Mouse (Mus musculus) G1E (cell line): Measurements from ENCODE around the gene Pcsk1n. TPM values are rescaled to one million over a fixed set of nuclear protein-coding genes. Genes with fewer than 3 reads are reported as not detected.

Experiments
- ATAC-seq: 2 replicates; pipeline ENCODE4 v1.8.0; 2016; ENCODE audit warnings: mild to moderate bottlenecking; ENCODE audit not compliant: insufficient number of reproducible peaks, poor library complexity, low FRiP score, severe bottlenecking; ENCODE audit errors: extremely low read depth
- DNase-seq: peaks from one replicate; pipeline ENCODE4 v3.0.0; 2012; ENCODE audit warnings: low spot score
- H3K27me3 ChIP-seq: 2 replicates; pipeline ENCODE4 v1.6.1; 2012; ENCODE audit warnings: mild to moderate bottlenecking, low read length, inconsistent platforms; ENCODE audit not compliant: insufficient read depth
- H3K36me3 ChIP-seq: replicated peaks from 2 replicates; pipeline ENCODE3; 2012; ENCODE audit warnings: mild to moderate bottlenecking, inconsistent platforms
- H3K4me1 ChIP-seq: 2 replicates; pipeline ENCODE4 v1.6.1; 2012; ENCODE audit warnings: low read depth, low read length, inconsistent platforms, mixed read lengths; ENCODE audit not compliant: insufficient read depth
- H3K4me3 ChIP-seq: 2 replicates; pipeline ENCODE4 v1.5.1; 2012; ENCODE audit warnings: low read depth, mild to moderate bottlenecking, inconsistent platforms, low read length, moderate library complexity, mixed read lengths
- H3K9me3 ChIP-seq: replicated peaks from 2 replicates; pipeline ENCODE4 v1.6.1; 2012; ENCODE audit warnings: inconsistent platforms
- CTCF ChIP-seq: IDR thresholded peaks from 2 replicates; pipeline ENCODE4 v1.5.1; 2012; ENCODE audit warnings: low read depth, low read length, inconsistent platforms, mixed read lengths
- GATA1 ChIP-seq: IDR thresholded peaks from 2 replicates; pipeline ENCODE4 v1.6.1; 2012; ENCODE audit warnings: borderline replicate concordance, low read length, inconsistent platforms, mixed read lengths
- GATA2 ChIP-seq: IDR thresholded peaks from 2 replicates; pipeline ENCODE4 v1.6.1; 2012; ENCODE audit warnings: low read depth, low read length, inconsistent platforms, borderline replicate concordance
- POLR2AphosphoS5 ChIP-seq: IDR thresholded peaks from 2 replicates; pipeline ENCODE4 v1.6.1; 2012; ENCODE audit warnings: low read depth, low read length, inconsistent platforms; ENCODE audit not compliant: insufficient replicate concordance
- TAL1 ChIP-seq: conservative IDR thresholded peaks from 2 replicates; pipeline ENCODE4 v1.6.1; 2012; ENCODE audit warnings: low read depth, low read length, inconsistent platforms, mixed read lengths
- polyA plus RNA-seq: library from polyadenylated mRNA; stranded (reverse); fragments of >175 nt; gene quantifications from 2 replicates; pipeline ENCODE4 v1.2.3, GENCODE M21; 2012
- total RNA-seq, 2 experiments: library from RNA; stranded (forward) in 1 of 2; stranded (reverse) in 1 of 2; fragments of 200-1000 nt in 1 of 2; fragments of >200 nt in 1 of 2; fragmentation: Nextera tagmentation in 1 of 2; gene quantifications; 2 replicates each; pipeline ENCODE4 v1.2.3; 2014 to 2017

Pcsk1n gene
- total and polyA plus RNA-seq, 3 experiments = not detected

- Histone ChIP-seq H3K4me1 (no peaks in the 10 kb centered on the region), H3K36me3 (no peaks in the 10 kb centered on the region), H3K27me3 (peaks cover 46% of the 10 kb centered on the region), H3K4me3 (no peak overlapping the region), H3K9me3 (no peaks in the 10 kb centered on the region)
- ATAC-seq = no peak
- DNase-seq = no peak
- TF ChIP-seq TAL1 = no peak
Measured at GRCm38 (mm10) chrX:7922032-7922431, 2.4 kb downstream of the Pcsk1n start.

- peaks cover 48% of the 10 kb centered on the region for H3K27me3 ChIP-seq
Measured at GRCm38 (mm10) chrX:7926266-7926665, 6.6 kb downstream of the Pcsk1n start.

GRCm38 (mm10) chrX:7927116-7927515 lies 7.5 kb downstream of the Pcsk1n start:
- Histone ChIP-seq H3K4me3 (no peak overlapping the region), H3K36me3 (peaks cover 19% of the 10 kb centered on the region), H3K4me1 (0 out of 2 replicates have a peak, but pooled peaks cover 4% of the 10 kb centered on the region), H3K9me3 (no peaks in the 10 kb centered on the region), H3K27me3 (peaks cover 43% of the 10 kb centered on the region)
- ATAC-seq (no peak), DNase-seq (no peak)
- TF ChIP-seq GATA1 = no peak
- TF ChIP-seq POLR2AphosphoS5 = no peak
- no peak for TF ChIP-seq CTCF

More at GRCm38 (mm10) chrX:7926266-7926665, 6.6 kb downstream of the Pcsk1n start:
- Histone ChIP-seq H3K9me3 (no peaks in the 10 kb centered on the region), H3K4me3 (no peak overlapping the region), H3K4me1 (0 out of 2 replicates have a peak, but pooled peaks cover 4% of the 10 kb centered on the region), H3K36me3 (peaks cover 11% of the 10 kb centered on the region)
- ATAC-seq (no peak), DNase-seq (no peak)
- TF ChIP-seq GATA2 (no peak), GATA1 (no peak), TAL1 (no peak), POLR2AphosphoS5 (no peak), CTCF (no peak)

- TF ChIP-seq TAL1 (no peak), CTCF (no peak), POLR2AphosphoS5 (no peak), GATA2 (no peak), GATA1 (no peak)
- H3K36me3 ChIP-seq = peaks cover 25% of the 10 kb centered on the region
- H3K4me3 ChIP-seq = no peak within 1 kb of the TSS
- H3K27me3 ChIP-seq = peaks cover 31% of the 10 kb centered on the region
- ATAC-seq = no peak
- no peak for DNase-seq
- no peaks in the 10 kb centered on the region for H3K9me3 ChIP-seq
- 0 out of 2 replicates have a peak, but pooled peaks cover 4% of the 10 kb centered on the region for H3K4me1 ChIP-seq
Measured at GRCm38 (mm10) chrX:7928270-7928790, 8.7 kb downstream of the Pcsk1n start, which contains the start of gene Eras. Gene Eras, minus strand, starts transcription at chrX:7928607.

- Histone ChIP-seq H3K27me3 (no peaks in the 10 kb centered on the region), H3K4me1 (0 out of 2 replicates have a peak, but pooled peaks cover 2% of the 10 kb centered on the region), H3K36me3 (peaks cover 48% of the 10 kb centered on the region), H3K4me3 (no peak overlapping the region), H3K9me3 (no peaks in the 10 kb centered on the region)
- ATAC-seq (no peak), DNase-seq (no peak)
- TF ChIP-seq GATA2 (no peak), POLR2AphosphoS5 (no peak), CTCF (no peak), TAL1 (no peak), GATA1 (no peak)
Measured at GRCm38 (mm10) chrX:7936874-7937273, 17.3 kb downstream of the Pcsk1n start.

GRCm38 (mm10) chrX:7937667-7938066 lies 18.0 kb downstream of the Pcsk1n start:
- ATAC-seq (no peak), DNase-seq (no peak)
- no peak for TF ChIP-seq GATA2
- no peak for TF ChIP-seq POLR2AphosphoS5
- TF ChIP-seq TAL1 = no peak
- no peak for TF ChIP-seq CTCF
- no peak for TF ChIP-seq GATA1
- Histone ChIP-seq H3K36me3 (peaks cover 44% of the 10 kb centered on the region), H3K27me3 (no peaks in the 10 kb centered on the region), H3K9me3 (no peaks in the 10 kb centered on the region), H3K4me1 (0 out of 2 replicates have a peak, but pooled peaks cover 2% of the 10 kb centered on the region), H3K4me3 (no peak overlapping the region)

- TF ChIP-seq TAL1 (no peak), GATA2 (no peak), GATA1 (no peak), CTCF (no peak), POLR2AphosphoS5 (no peak)
- DNase-seq = no peak
- no peak for ATAC-seq
- H3K4me1 ChIP-seq = peaks cover 14% of the 10 kb centered on the region
- no peak overlapping the region for H3K4me3 ChIP-seq
- H3K9me3 ChIP-seq = no peaks in the 10 kb centered on the region
- peaks cover 12% of the 10 kb centered on the region for H3K36me3 ChIP-seq
- H3K27me3 ChIP-seq = no peaks in the 10 kb centered on the region
Measured at GRCm38 (mm10) chrX:7945618-7946017, 26.0 kb downstream of the Pcsk1n start.
